Mouse (Mus musculus): ENCODE results near the gene Il1rl2. TPM values are rescaled to one million over a fixed set of nuclear protein-coding genes. Genes with fewer than 3 reads are reported as not detected.
A peak's percentile ranks its signal among the peaks of the same experiment; 100 is the strongest.

Gene Il1rl2
- polyA plus RNA-seq, 2 experiments from 2014 or later: 1.4 to 2.0 TPM

- peak; percentile 83 for ATAC-seq
Measured at GRCm38 (mm10) chr1:40324955-40325702, 719 bp downstream of the Il1rl2 start.

- no peak for ATAC-seq
Measured at GRCm38 (mm10) chr1:40325711-40326327, 1.4 kb downstream of the Il1rl2 start.

- ATAC-seq: no peak
Measured at GRCm38 (mm10) chr1:40327604-40328003, 3.2 kb downstream of the Il1rl2 start.

- ATAC-seq: no peak
Measured at GRCm38 (mm10) chr1:40329526-40329925, 5.1 kb downstream of the Il1rl2 start.

GRCm38 (mm10) chr1:40330181-40330580 lies 5.8 kb downstream of the Il1rl2 start:
- no peak for ATAC-seq

GRCm38 (mm10) chr1:40339346-40339745 lies 14.9 kb downstream of the Il1rl2 start:
- no peak for ATAC-seq

- ATAC-seq: no peak
Measured at GRCm38 (mm10) chr1:40340102-40340501, 15.7 kb downstream of the Il1rl2 start.

- no peak for ATAC-seq
Measured at GRCm38 (mm10) chr1:40352158-40352903, 27.9 kb downstream of the Il1rl2 start.

- no peak for ATAC-seq
Measured at GRCm38 (mm10) chr1:40352904-40353286, 28.5 kb downstream of the Il1rl2 start.

- no peak for ATAC-seq
Measured at GRCm38 (mm10) chr1:40354665-40355064, 30.3 kb downstream of the Il1rl2 start.

GRCm38 (mm10) chr1:40355431-40355843 lies 31.0 kb downstream of the Il1rl2 start:
- no peak for ATAC-seq

GRCm38 (mm10) chr1:40355904-40356521 lies 31.6 kb downstream of the Il1rl2 start:
- ATAC-seq: no peak

GRCm38 (mm10) chr1:40357921-40358320 lies 33.5 kb downstream of the Il1rl2 start:
- ATAC-seq: no peak

- no peak for ATAC-seq
Measured at GRCm38 (mm10) chr1:40358351-40358750, 33.9 kb downstream of the Il1rl2 start.

GRCm38 (mm10) chr1:40358771-40359181 lies 34.4 kb downstream of the Il1rl2 start:
- ATAC-seq: no peak

- ATAC-seq: no peak
Measured at GRCm38 (mm10) chr1:40359731-40360130, 35.3 kb downstream of the Il1rl2 start.

- ATAC-seq: no peak
Measured at GRCm38 (mm10) chr1:40360969-40361368, 36.6 kb downstream of the Il1rl2 start.

- no peak for ATAC-seq
Measured at GRCm38 (mm10) chr1:40361596-40361995, 37.2 kb downstream of the Il1rl2 start.

GRCm38 (mm10) chr1:40362784-40363183 lies 38.4 kb downstream of the Il1rl2 start:
- ATAC-seq: no peak

GRCm38 (mm10) chr1:40372951-40373350 lies 48.5 kb downstream of the Il1rl2 start:
- no peak for ATAC-seq

GRCm38 (mm10) chr1:40375148-40375547 lies 50.7 kb downstream of the Il1rl2 start:
- ATAC-seq: no peak

GRCm38 (mm10) chr1:40376745-40377144 lies 52.3 kb downstream of the Il1rl2 start:
- no peak for ATAC-seq

GRCm38 (mm10) chr1:40378794-40379193 lies 54.4 kb downstream of the Il1rl2 start:
- peak; percentile 35 for ATAC-seq
